ENCODE assay signal across 9 mouse cellular contexts in the genomic region with DNA sequence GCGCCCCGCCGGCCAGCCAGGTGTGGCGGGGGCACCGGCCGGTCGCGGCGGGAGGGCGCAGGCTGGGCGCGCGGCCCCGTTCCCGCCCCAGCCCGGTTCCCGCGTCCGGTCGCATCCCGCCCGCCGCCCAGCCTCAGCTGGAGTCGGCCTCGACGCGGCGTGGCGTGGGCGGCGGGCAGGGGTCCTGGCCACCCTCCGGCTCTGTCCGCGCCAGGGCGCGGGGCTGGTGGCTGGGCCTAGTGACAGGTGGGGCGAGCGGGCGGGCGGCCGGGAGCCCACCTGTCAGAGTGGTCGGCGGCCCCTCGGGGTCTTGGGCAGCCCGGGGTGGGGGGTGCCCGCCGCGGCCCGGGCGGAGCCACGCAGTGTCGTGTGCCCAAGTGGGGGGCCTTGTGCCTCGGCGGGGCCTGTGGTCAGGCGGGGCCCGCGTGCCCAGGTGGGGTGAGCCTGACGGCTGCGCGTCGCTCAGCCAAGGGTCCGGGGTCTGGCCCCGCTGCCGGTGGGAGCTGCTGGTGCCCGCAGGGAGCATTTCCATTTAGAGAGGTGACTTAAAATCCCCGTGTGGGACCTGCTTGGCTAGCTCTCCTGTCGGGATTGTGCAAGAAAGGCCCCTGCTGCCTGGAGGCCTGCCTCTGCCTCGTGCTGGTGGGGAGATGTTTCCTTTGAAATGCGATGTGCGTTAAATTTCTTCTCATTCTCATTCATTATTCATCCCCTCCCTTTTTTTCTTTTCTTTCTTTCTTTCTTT. TPM values are rescaled to one million over a fixed set of nuclear protein-coding genes. Genes with fewer than 3 reads are reported as not detected.
DNase-seq lines count a peak whose midpoint lies in the region; ATAC-seq and TF ChIP-seq lines count a peak whose summit lies in the region.
"Had no signal": no experiment of that assay in that cellular context is flagged by ENCODE, and none has a peak within 500 bp of the region (broad histone marks: within the 10 kb centered on the region; RNA-seq: fewer than 3 reads in every experiment).

No protein-coding gene starts in this region.

- peaks cover 44% of the 10 kb centered on the region for H3K36me3 ChIP-seq in erythroblast, embryonic 14.5 days (ENCODE audit: control insufficient read depth)
- peaks cover 8% of the 10 kb centered on the region for H3K36me3 ChIP-seq in limb, embryonic 11.5 days (ENCODE audit: control insufficient read depth, insufficient read depth, low read length)
- peaks cover 38% of the 10 kb centered on the region for H3K36me3 ChIP-seq in midbrain, embryonic 13.5 days
- no peaks in the 10 kb centered on the region; the same call in 1 of the 2 replicates for H3K36me3 ChIP-seq in testis, adult 2 months (ENCODE audit: control insufficient read depth, insufficient read depth, low read length)

- TF ChIP-seq CTCF in embryonic fibroblast, embryonic 13.5 days (IDR thresholded peaks at IDR 0.05; ENCODE audit: borderline replicate concordance, insufficient read depth, low read length) = no peak
- no peak for TF ChIP-seq CTCF in testis, adult 2 months (IDR thresholded peaks at IDR 0.05; ENCODE audit: control insufficient read depth, insufficient read depth, insufficient replicate concordance, low read depth, low read length)

- H3K4me2 ChIP-seq in limb, embryonic 11.5 days (ENCODE audit: low read depth, severe bottlenecking) = peak overlapping the region; percentile 77
- peak overlapping the region; percentile 92 for H3K4me2 ChIP-seq in midbrain, embryonic 13.5 days (replicated peaks)

- no peaks in the 10 kb centered on the region; the same call in 1 of the 2 replicates for H3K9me3 ChIP-seq in erythroblast, embryonic 14.5 days (ENCODE audit: control insufficient read depth, low read length)
- no peaks in the 10 kb centered on the region for H3K9me3 ChIP-seq in limb, embryonic 11.5 days (ENCODE audit: control insufficient read depth, low read length)
- H3K9me3 ChIP-seq in midbrain, embryonic 13.5 days = no peaks in the 10 kb centered on the region

- H3K4me1 ChIP-seq in erythroblast, embryonic 14.5 days (ENCODE audit: control insufficient read depth) = peaks cover 60% of the 10 kb centered on the region
- H3K4me1 ChIP-seq in embryonic fibroblast, embryonic 13.5 days (ENCODE audit: control insufficient read depth, insufficient read depth, low read length) = peaks cover 6% of the 10 kb centered on the region
- no peaks in the 10 kb centered on the region for H3K4me1 ChIP-seq in limb, embryonic 11.5 days (ENCODE audit: control insufficient read depth, insufficient read depth, low read length)
- H3K4me1 ChIP-seq in midbrain, embryonic 13.5 days (replicated peaks) = peaks cover 26% of the 10 kb centered on the region
- H3K4me1 ChIP-seq in testis, adult 2 months (ENCODE audit: control insufficient read depth, insufficient read depth, low read length) = peaks cover 4% of the 10 kb centered on the region

- peak overlapping the region; percentile 9; the same call in 1 of the 2 replicates for H3K27ac ChIP-seq in embryonic fibroblast, embryonic 13.5 days (ENCODE audit: insufficient read depth, low read length)
- peak overlapping the region; percentile 62 for H3K27ac ChIP-seq in limb, embryonic 11.5 days (replicated peaks; ENCODE audit: low read depth, low read length)
- H3K27ac ChIP-seq in midbrain, embryonic 13.5 days = peak overlapping the region; percentile 80
- H3K27ac ChIP-seq in testis, adult 2 months (ENCODE audit: control insufficient read depth, insufficient read depth, low read depth, low read length) = peak overlapping the region; percentile 44

- peak overlapping the region; percentile 91 for H3K4me3 ChIP-seq in erythroblast, embryonic 14.5 days (replicated peaks)
- H3K4me3 ChIP-seq in embryonic fibroblast, embryonic 13.5 days (ENCODE audit: insufficient read depth, low read length) = peak overlapping the region; percentile 86
- H3K4me3 ChIP-seq in limb, embryonic 11.5 days (ENCODE audit: low read depth, low read length) = peak overlapping the region; percentile 89
- H3K4me3 ChIP-seq in midbrain, embryonic 13.5 days (replicated peaks) = peak overlapping the region; percentile 89
- peak overlapping the region; percentile 65 for H3K4me3 ChIP-seq in testis, adult 2 months (ENCODE audit: control insufficient read depth, low read depth, low read length)

- WGBS in limb, embryonic 11.5 days = 0% methylated on average over 45 of the region's 70 CpGs
- under 1% methylated on average over 47 of the region's 70 CpGs for WGBS in midbrain, embryonic 13.5 days

- H3K27me3 ChIP-seq in erythroblast, embryonic 14.5 days (ENCODE audit: control insufficient read depth) = no peaks in the 10 kb centered on the region
- H3K27me3 ChIP-seq in limb, embryonic 11.5 days (ENCODE audit: control insufficient read depth, insufficient read depth, low read length) = no peaks in the 10 kb centered on the region
- no peaks in the 10 kb centered on the region for H3K27me3 ChIP-seq in midbrain, embryonic 13.5 days
- no peaks in the 10 kb centered on the region for H3K27me3 ChIP-seq in testis, adult 2 months (ENCODE audit: control insufficient read depth, insufficient read depth, low read length)

- peak; percentile 51 to 77 for DNase-seq in adrenal gland, adult (ENCODE audit: inconsistent age in 2 of 2, low spot score in 1 of 2)
- peak; percentile 10 to 30 for DNase-seq in heart, postnatal 36 days
- peak; percentile 56 for DNase-seq in limb, embryonic 11.5 days (ENCODE audit: low spot score)

- TF ChIP-seq POLR2A in embryonic fibroblast, embryonic 13.5 days (IDR thresholded peaks at IDR 0.05; ENCODE audit: low read depth, low read length) = no peak
- no peak for TF ChIP-seq POLR2A in testis, adult 2 months (IDR thresholded peaks at IDR 0.05; ENCODE audit: control insufficient read depth, low read depth, low read length)

- intact Hi-C loops in heart, postnatal 36 days (cut with DNase I) = no loop called here

- ATAC-seq in erythroblast, adult 5-6 weeks (replicated peaks; ENCODE audit: low FRiP score, poor library complexity, severe bottlenecking) = no peak
- ATAC-seq in limb, embryonic 11.5 days (ENCODE audit: insufficient number of reproducible peaks, low FRiP score, low TSS enrichment, low read depth) = peak; percentile 68
- ATAC-seq in midbrain, embryonic 13.5 days = peak; percentile 79

- peak overlapping the region; percentile 93 for H3K9ac ChIP-seq in limb, embryonic 11.5 days (ENCODE audit: low read length)
- H3K9ac ChIP-seq in midbrain, embryonic 13.5 days (replicated peaks) = peak overlapping the region; percentile 96

RNA-seq across cellular contexts. Expression of a gene that starts 0.5 kb away (rescaled TPM):
- 1.4 and 2.2 TPM in 2 replicates for polyA plus RNA-seq in erythroblast, embryonic 14.5 days (2012)
- 90.5 and 105 TPM in 2 replicates for total RNA-seq in erythroblast, adult 5-6 weeks (2015; ENCODE audit: low replicate concordance)
- total RNA-seq in erythroblast, adult 5-6 weeks (2017; ENCODE audit: low replicate concordance) = 73.9 and 76.0 TPM in 2 replicates
- 130 and 153 TPM in 2 replicates for polyA plus RNA-seq in embryonic fibroblast, embryonic 13.5 days (2011; ENCODE audit: insufficient read length, low read depth, missing spikeins)
- 10 to 100 TPM; 32.3 to 35.0 TPM for total RNA-seq in heart, postnatal 36 days (2021)
- 196 and 199 TPM in 2 replicates for polyA plus RNA-seq in limb, embryonic 11.5 days (2014; fragmentation: Nextera tagmentation; extraction: Ambion mirVana)
- 111 and 115 TPM in 2 replicates for polyA plus RNA-seq in midbrain, embryonic 13.5 days (2015; fragmentation: Nextera tagmentation; extraction: Ambion mirVana)
- 42.0 and 44.9 TPM in 2 replicates for polyA plus RNA-seq in testis, adult 2 months (2012; rRNA removed)

RNA-seq across cellular contexts. Expression of a gene that starts 51.1 kb away (rescaled TPM):
- 0.45 and 0.50 TPM in 2 replicates for polyA plus RNA-seq in erythroblast, embryonic 14.5 days (2012)
- 7.1 and 12.3 TPM in 2 replicates for total RNA-seq in erythroblast, adult 5-6 weeks (2015; ENCODE audit: low replicate concordance)
- 6.1 and 9.4 TPM in 2 replicates for total RNA-seq in erythroblast, adult 5-6 weeks (2017; ENCODE audit: low replicate concordance)
- polyA plus RNA-seq in embryonic fibroblast, embryonic 13.5 days (2011; ENCODE audit: insufficient read length, low read depth, missing spikeins) = 32.8 and 42.2 TPM in 2 replicates
- 10 to 100 TPM; 29.4 to 29.7 TPM for total RNA-seq in heart, postnatal 36 days (2021)
- 35.9 and 38.6 TPM in 2 replicates for polyA plus RNA-seq in limb, embryonic 11.5 days (2014; fragmentation: Nextera tagmentation; extraction: Ambion mirVana)
- polyA plus RNA-seq in midbrain, embryonic 13.5 days (2015; fragmentation: Nextera tagmentation; extraction: Ambion mirVana) = 43.1 and 46.9 TPM in 2 replicates
- 11.5 and 14.2 TPM in 2 replicates for polyA plus RNA-seq in testis, adult 2 months (2012; rRNA removed)

RNA-seq across cellular contexts. Expression of a gene that starts 51.1 kb away (rescaled TPM):
- 0.21 and 0.34 TPM in 2 replicates for polyA plus RNA-seq in erythroblast, embryonic 14.5 days (2012)
- total RNA-seq in erythroblast, adult 5-6 weeks (2015; ENCODE audit: low replicate concordance) = 0.42 and 9.2 TPM in 2 replicates
- total RNA-seq in erythroblast, adult 5-6 weeks (2017; ENCODE audit: low replicate concordance) = 4.2 and 5.4 TPM in 2 replicates
- polyA plus RNA-seq in embryonic fibroblast, embryonic 13.5 days (2011; ENCODE audit: insufficient read length, low read depth, missing spikeins) = 15.3 and 19.1 TPM in 2 replicates
- total RNA-seq in heart, postnatal 36 days (2021) = 10 to 100 TPM; 49.1 to 58.1 TPM
- 26.9 and 28.7 TPM in 2 replicates for polyA plus RNA-seq in limb, embryonic 11.5 days (2014; fragmentation: Nextera tagmentation; extraction: Ambion mirVana)
- polyA plus RNA-seq in midbrain, embryonic 13.5 days (2015; fragmentation: Nextera tagmentation; extraction: Ambion mirVana) = 32.5 and 32.9 TPM in 2 replicates
- polyA plus RNA-seq in testis, adult 2 months (2012; rRNA removed) = 5.4 and 5.6 TPM in 2 replicates

RNA-seq across cellular contexts. Expression of a gene that starts 57.6 kb away (rescaled TPM):
- not detected in 2 replicates for polyA plus RNA-seq in erythroblast, embryonic 14.5 days (2012)
- total RNA-seq in erythroblast, adult 5-6 weeks (2015; ENCODE audit: low replicate concordance) = not detected in 2 replicates
- total RNA-seq in erythroblast, adult 5-6 weeks (2017; ENCODE audit: low replicate concordance) = not detected in 2 replicates
- not detected in 2 replicates for polyA plus RNA-seq in embryonic fibroblast, embryonic 13.5 days (2011; ENCODE audit: insufficient read length, low read depth, missing spikeins)
- not detected for total RNA-seq in heart, postnatal 36 days (2021)
- not detected in 2 replicates for polyA plus RNA-seq in limb, embryonic 11.5 days (2014; fragmentation: Nextera tagmentation; extraction: Ambion mirVana)
- polyA plus RNA-seq in midbrain, embryonic 13.5 days (2015; fragmentation: Nextera tagmentation; extraction: Ambion mirVana) = not detected in 2 replicates
- 0.10 TPM in 1 of 2 replicates, not detected in the other for polyA plus RNA-seq in testis, adult 2 months (2012; rRNA removed)
- total RNA-seq: left cerebral cortex, postnatal 25 days had no signal

Comparison
In these comparisons a context has a peak if more than half of its experiments do, and no peak if none do; other contexts are left out.
1. H3K27ac ChIP-seq: peak in every context shown above with its lines; median percentile 80 in midbrain, embryonic 13.5 days; 62 in limb, embryonic 11.5 days; 44 in testis, adult 2 months; 9 in embryonic fibroblast, embryonic 13.5 days.
2. RNA of a gene that starts 0.5 kb away (polyA plus RNA-seq): 196 to 199 TPM in limb, embryonic 11.5 days, 130 to 153 TPM in embryonic fibroblast, embryonic 13.5 days, 111 to 115 TPM in midbrain, embryonic 13.5 days and 42.0 to 44.9 TPM in testis, adult 2 months; 1.4 to 2.2 TPM in erythroblast, embryonic 14.5 days; every median in the first group is over 10 times any median in the second.
3. Peak in every context shown above with its lines, with median percentiles within 50 percentile points of each other: H3K4me3 ChIP-seq and DNase-seq.